Mouse (Mus musculus): ENCODE data around the gene Ddx42. TPM values are rescaled to one million over a fixed set of nuclear protein-coding genes. Genes with fewer than 3 reads are reported as not detected.

Gene Ddx42
- total and polyA plus RNA-seq, 2 experiments from 2014 or later: 17.8 to 29.2 TPM

- no peak for TF ChIP-seq CTCF (IDR thresholded peaks at IDR 0.05; ENCODE audit: low read depth)
- ATAC-seq (ENCODE audit: insufficient read depth, low read depth) (no peak), DNase-seq (ENCODE audit: low spot score) (no peak)
- Histone ChIP-seq H3K4me3 (ENCODE audit: low read depth, low read length) (no peak overlapping the region), H3K27me3 (ENCODE audit: control insufficient read depth, insufficient read depth, low read length) (no peaks in the 10 kb centered on the region), H3K4me2 (ENCODE audit: low read depth, low read length) (no peak overlapping the region), H3K9ac (replicated peaks; ENCODE audit: low read depth, low read length) (no peak overlapping the region), H3K9me3 (replicated peaks; ENCODE audit: control insufficient read depth, low read length) (no peaks in the 10 kb centered on the region), H3K4me1 (ENCODE audit: control insufficient read depth, insufficient read depth) (peaks cover 12% of the 10 kb centered on the region), H3K27ac (ENCODE audit: low read depth) (no peak overlapping the region), H3K36me3 (replicated peaks; ENCODE audit: control insufficient read depth, insufficient read depth, low read length) (peaks cover 69% of the 10 kb centered on the region)
- WGBS: 85% methylated on average over 9 of the region's 9 CpGs
These were observed 47.2 kb downstream of the Ddx42 start for GRCm38 (mm10) chr11:106263963-106264362.

- 91% methylated on average over 15 of the region's 15 CpGs for WGBS
- peaks cover 17% of the 10 kb centered on the region for H3K4me1 ChIP-seq (ENCODE audit: control insufficient read depth, insufficient read depth)
- no peak for ATAC-seq (ENCODE audit: insufficient read depth, low read depth)
- no peak overlapping the region for H3K9ac ChIP-seq (replicated peaks; ENCODE audit: low read depth, low read length)
- DNase-seq (ENCODE audit: low spot score): no peak
- TF ChIP-seq CTCF (IDR thresholded peaks at IDR 0.05; ENCODE audit: low read depth): no peak
- TF ChIP-seq EP300 (IDR thresholded peaks at IDR 0.05; ENCODE audit: low read depth): no peak
- peaks cover 69% of the 10 kb centered on the region for H3K36me3 ChIP-seq (replicated peaks; ENCODE audit: control insufficient read depth, insufficient read depth, low read length)
- no peak overlapping the region for H3K4me2 ChIP-seq (ENCODE audit: low read depth, low read length)
- H3K27me3 ChIP-seq (ENCODE audit: control insufficient read depth, insufficient read depth, low read length): no peaks in the 10 kb centered on the region
- no peaks in the 10 kb centered on the region for H3K9me3 ChIP-seq (replicated peaks; ENCODE audit: control insufficient read depth, low read length)
- H3K4me3 ChIP-seq (ENCODE audit: low read depth, low read length): no peak overlapping the region
- no peak overlapping the region for H3K27ac ChIP-seq (ENCODE audit: low read depth)
These were observed 48.3 kb downstream of the Ddx42 start for GRCm38 (mm10) chr11:106264988-106265387.

- ATAC-seq (ENCODE audit: insufficient read depth, low read depth) (no peak), DNase-seq (ENCODE audit: low spot score) (no peak)
- WGBS: 88% methylated on average over 4 of the region's 4 CpGs
- Histone ChIP-seq H3K27me3 (ENCODE audit: control insufficient read depth, insufficient read depth, low read length) (no peaks in the 10 kb centered on the region), H3K9me3 (replicated peaks; ENCODE audit: control insufficient read depth, low read length) (no peaks in the 10 kb centered on the region), H3K4me3 (ENCODE audit: low read depth, low read length) (no peak overlapping the region), H3K27ac (ENCODE audit: low read depth) (no peak overlapping the region), H3K9ac (replicated peaks; ENCODE audit: low read depth, low read length) (no peak overlapping the region), H3K4me2 (ENCODE audit: low read depth, low read length) (no peak overlapping the region), H3K4me1 (ENCODE audit: control insufficient read depth, insufficient read depth) (peaks cover 20% of the 10 kb centered on the region), H3K36me3 (replicated peaks; ENCODE audit: control insufficient read depth, insufficient read depth, low read length) (peaks cover 68% of the 10 kb centered on the region)
- TF ChIP-seq EP300 (IDR thresholded peaks at IDR 0.05; ENCODE audit: low read depth) (no peak), CTCF (IDR thresholded peaks at IDR 0.05; ENCODE audit: low read depth) (no peak)
These were observed 48.8 kb downstream of the Ddx42 start for GRCm38 (mm10) chr11:106265570-106265969.

GRCm38 (mm10) chr11:106266431-106266830 lies 49.7 kb downstream of the Ddx42 start:
- DNase-seq (ENCODE audit: low spot score) (no peak), ATAC-seq (ENCODE audit: insufficient read depth, low read depth) (no peak)
- Histone ChIP-seq H3K27me3 (ENCODE audit: control insufficient read depth, insufficient read depth, low read length) (no peaks in the 10 kb centered on the region), H3K4me1 (ENCODE audit: control insufficient read depth, insufficient read depth) (peaks cover 26% of the 10 kb centered on the region), H3K9ac (replicated peaks; ENCODE audit: low read depth, low read length) (no peak overlapping the region), H3K27ac (ENCODE audit: low read depth) (no peak overlapping the region), H3K4me2 (ENCODE audit: low read depth, low read length) (no peak overlapping the region), H3K4me3 (ENCODE audit: low read depth, low read length) (no peak overlapping the region), H3K36me3 (replicated peaks; ENCODE audit: control insufficient read depth, insufficient read depth, low read length) (peaks cover 59% of the 10 kb centered on the region), H3K9me3 (replicated peaks; ENCODE audit: control insufficient read depth, low read length) (no peaks in the 10 kb centered on the region)
- TF ChIP-seq CTCF (IDR thresholded peaks at IDR 0.05; ENCODE audit: low read depth) (no peak), EP300 (IDR thresholded peaks at IDR 0.05; ENCODE audit: low read depth) (no peak)
- 88% methylated on average over 10 of the region's 10 CpGs for WGBS

- H3K9me3 ChIP-seq (replicated peaks; ENCODE audit: control insufficient read depth, low read length): no peaks in the 10 kb centered on the region
- H3K27me3 ChIP-seq (ENCODE audit: control insufficient read depth, insufficient read depth, low read length): no peaks in the 10 kb centered on the region
- no peak for DNase-seq (ENCODE audit: low spot score)
- no peak for TF ChIP-seq CTCF (IDR thresholded peaks at IDR 0.05; ENCODE audit: low read depth)
- no peak for TF ChIP-seq EP300 (IDR thresholded peaks at IDR 0.05; ENCODE audit: low read depth)
- 0 out of 2 replicates have a peak overlapping the region, but pooled peaks have one; percentile 8 for H3K27ac ChIP-seq (ENCODE audit: low read depth)
- no peak overlapping the region for H3K9ac ChIP-seq (replicated peaks; ENCODE audit: low read depth, low read length)
- no peak overlapping the region for H3K4me2 ChIP-seq (ENCODE audit: low read depth, low read length)
- H3K4me1 ChIP-seq (ENCODE audit: control insufficient read depth, insufficient read depth): peaks cover 32% of the 10 kb centered on the region
- peaks cover 50% of the 10 kb centered on the region for H3K36me3 ChIP-seq (replicated peaks; ENCODE audit: control insufficient read depth, insufficient read depth, low read length)
- WGBS: 64% methylated on average over 15 of the region's 15 CpGs
- no peak overlapping the region for H3K4me3 ChIP-seq (ENCODE audit: low read depth, low read length)
- no peak for ATAC-seq (ENCODE audit: insufficient read depth, low read depth)
These were observed 50.7 kb downstream of the Ddx42 start for GRCm38 (mm10) chr11:106267311-106267852.

GRCm38 (mm10) chr11:106267871-106268270 lies 51.1 kb downstream of the Ddx42 start:
- no peak overlapping the region for H3K4me2 ChIP-seq (ENCODE audit: low read depth, low read length)
- H3K9me3 ChIP-seq (replicated peaks; ENCODE audit: control insufficient read depth, low read length): no peaks in the 10 kb centered on the region
- no peak for DNase-seq (ENCODE audit: low spot score)
- H3K4me3 ChIP-seq (ENCODE audit: low read depth, low read length): no peak overlapping the region
- H3K36me3 ChIP-seq (replicated peaks; ENCODE audit: control insufficient read depth, insufficient read depth, low read length): peaks cover 45% of the 10 kb centered on the region
- no peak overlapping the region for H3K9ac ChIP-seq (replicated peaks; ENCODE audit: low read depth, low read length)
- TF ChIP-seq EP300 (IDR thresholded peaks at IDR 0.05; ENCODE audit: low read depth) (no peak), CTCF (IDR thresholded peaks at IDR 0.05; ENCODE audit: low read depth) (no peak)
- peaks cover 32% of the 10 kb centered on the region for H3K4me1 ChIP-seq (ENCODE audit: control insufficient read depth, insufficient read depth)
- no peaks in the 10 kb centered on the region for H3K27me3 ChIP-seq (ENCODE audit: control insufficient read depth, insufficient read depth, low read length)
- 0 out of 2 replicates have a peak overlapping the region, but pooled peaks have one; percentile 8 for H3K27ac ChIP-seq (ENCODE audit: low read depth)
- WGBS: 69% methylated on average over 5 of the region's 5 CpGs
- no peak for ATAC-seq (ENCODE audit: insufficient read depth, low read depth)

Measured in heart, postnatal 0 days (tissue).